Mouse (Mus musculus): ENCODE measurements around the gene Tesc.

- TF ChIP-seq CTCF (IDR thresholded peaks at IDR 0.05; ENCODE audit: low read depth, low read length) = no peak
- TF ChIP-seq TAL1 (conservative IDR thresholded peaks at IDR 0.05; ENCODE audit: low read depth, low read length) = no peak
These were observed 5.8 kb downstream of the Tesc start for GRCm38 (mm10) chr5:118033328-118033727.
